Mouse (Mus musculus): ENCODE data around the gene Fgf15. TPM values are rescaled to one million over a fixed set of nuclear protein-coding genes. Genes with fewer than 3 reads are reported as not detected.

Fgf15 gene
- total and polyA plus RNA-seq, 3 experiments = not detected

- no peak overlapping the region for H3K4me3 ChIP-seq
- H3K9ac ChIP-seq (ENCODE audit: low read depth, low read length) = no peak overlapping the region
- intact Hi-C loops (cut with DNase I) = no loop called here
- no peaks in the 10 kb centered on the region for H3K4me1 ChIP-seq (ENCODE audit: control insufficient read depth, insufficient read depth, low read length)
- TF ChIP-seq EP300 (IDR thresholded peaks at IDR 0.05; ENCODE audit: insufficient read depth, low read depth, low read length) (no peak), POLR2A (IDR thresholded peaks at IDR 0.05; ENCODE audit: insufficient read depth, low read depth, low read length) (no peak), CTCF (IDR thresholded peaks at IDR 0.05) (no peak)
- no peak for DNase-seq
- H3K27ac ChIP-seq = no peak overlapping the region
- H3K27me3 ChIP-seq (ENCODE audit: control insufficient read depth, insufficient read depth, low read length) = peaks cover 14% of the 10 kb centered on the region
- no peaks in the 10 kb centered on the region for H3K79me2 ChIP-seq (replicated peaks; ENCODE audit: control insufficient read depth, insufficient read depth, low read length)
- no peaks in the 10 kb centered on the region for H3K36me3 ChIP-seq (ENCODE audit: control insufficient read depth, insufficient read depth, low read length)
- WGBS = 71% methylated on average over 3 of the region's 3 CpGs
Observed at GRCm38 (mm10) chr7:144857826-144858342, 38.4 kb upstream of the Fgf15 start.

- no peak for DNase-seq
- Histone ChIP-seq H3K79me2 (replicated peaks; ENCODE audit: control insufficient read depth, insufficient read depth, low read length) (no peaks in the 10 kb centered on the region), H3K36me3 (ENCODE audit: control insufficient read depth, insufficient read depth, low read length) (no peaks in the 10 kb centered on the region), H3K27ac (no peak overlapping the region), H3K27me3 (ENCODE audit: control insufficient read depth, insufficient read depth, low read length) (peaks cover 15% of the 10 kb centered on the region), H3K4me3 (no peak overlapping the region), H3K4me1 (ENCODE audit: control insufficient read depth, insufficient read depth, low read length) (no peaks in the 10 kb centered on the region), H3K9ac (ENCODE audit: low read depth, low read length) (no peak overlapping the region)
- intact Hi-C loops (cut with DNase I) = no loop called here
- TF ChIP-seq EP300 (IDR thresholded peaks at IDR 0.05; ENCODE audit: insufficient read depth, low read depth, low read length) (no peak), CTCF (IDR thresholded peaks at IDR 0.05) (no peak), POLR2A (IDR thresholded peaks at IDR 0.05; ENCODE audit: insufficient read depth, low read depth, low read length) (no peak)
- WGBS = 93% methylated on average over 1 of the region's 1 CpGs
Observed at GRCm38 (mm10) chr7:144858702-144859101, 37.6 kb upstream of the Fgf15 start.

GRCm38 (mm10) chr7:144861056-144861768 is 35.1 kb upstream of the Fgf15 start:
- intact Hi-C loops (cut with DNase I) = no loop called here
- Histone ChIP-seq H3K79me2 (replicated peaks; ENCODE audit: control insufficient read depth, insufficient read depth, low read length) (no peaks in the 10 kb centered on the region), H3K27ac (no peak overlapping the region), H3K9ac (ENCODE audit: low read depth, low read length) (no peak overlapping the region), H3K4me3 (no peak overlapping the region), H3K36me3 (ENCODE audit: control insufficient read depth, insufficient read depth, low read length) (no peaks in the 10 kb centered on the region), H3K27me3 (ENCODE audit: control insufficient read depth, insufficient read depth, low read length) (peaks cover 18% of the 10 kb centered on the region), H3K4me1 (ENCODE audit: control insufficient read depth, insufficient read depth, low read length) (no peaks in the 10 kb centered on the region)
- 2% methylated on average over 72 of the region's 72 CpGs for WGBS
- TF ChIP-seq CTCF (IDR thresholded peaks at IDR 0.05) = no peak
- TF ChIP-seq POLR2A (IDR thresholded peaks at IDR 0.05; ENCODE audit: insufficient read depth, low read depth, low read length) = no peak
- TF ChIP-seq EP300 (IDR thresholded peaks at IDR 0.05; ENCODE audit: insufficient read depth, low read depth, low read length) = no peak
- DNase-seq = no peak

- H3K9ac ChIP-seq (ENCODE audit: low read depth, low read length) = no peak overlapping the region
- no peak for TF ChIP-seq CTCF (IDR thresholded peaks at IDR 0.05)
- TF ChIP-seq EP300 (IDR thresholded peaks at IDR 0.05; ENCODE audit: insufficient read depth, low read depth, low read length) = no peak
- TF ChIP-seq POLR2A (IDR thresholded peaks at IDR 0.05; ENCODE audit: insufficient read depth, low read depth, low read length) = no peak
- peaks cover 18% of the 10 kb centered on the region for H3K27me3 ChIP-seq (ENCODE audit: control insufficient read depth, insufficient read depth, low read length)
- intact Hi-C loops (cut with DNase I) = no loop called here
- H3K4me3 ChIP-seq = no peak overlapping the region
- no peaks in the 10 kb centered on the region for H3K4me1 ChIP-seq (ENCODE audit: control insufficient read depth, insufficient read depth, low read length)
- no peak overlapping the region for H3K27ac ChIP-seq
- H3K79me2 ChIP-seq (replicated peaks; ENCODE audit: control insufficient read depth, insufficient read depth, low read length) = no peaks in the 10 kb centered on the region
- DNase-seq = no peak
- 1% methylated on average over 28 of the region's 28 CpGs for WGBS
- no peaks in the 10 kb centered on the region for H3K36me3 ChIP-seq (ENCODE audit: control insufficient read depth, insufficient read depth, low read length)
Observed at GRCm38 (mm10) chr7:144861769-144862070, 34.6 kb upstream of the Fgf15 start.

GRCm38 (mm10) chr7:144862126-144862525 is 34.2 kb upstream of the Fgf15 start:
- no peak overlapping the region for H3K9ac ChIP-seq (ENCODE audit: low read depth, low read length)
- no peak for DNase-seq
- H3K79me2 ChIP-seq (replicated peaks; ENCODE audit: control insufficient read depth, insufficient read depth, low read length) = no peaks in the 10 kb centered on the region
- 2% methylated on average over 15 of the region's 15 CpGs for whole genome bisulfite sequencing
- no peak overlapping the region for H3K4me3 ChIP-seq
- TF ChIP-seq EP300 (IDR thresholded peaks at IDR 0.05; ENCODE audit: insufficient read depth, low read depth, low read length) (no peak), POLR2A (IDR thresholded peaks at IDR 0.05; ENCODE audit: insufficient read depth, low read depth, low read length) (no peak), CTCF (IDR thresholded peaks at IDR 0.05) (no peak)
- intact Hi-C loops (cut with DNase I) = no loop called here
- H3K4me1 ChIP-seq (ENCODE audit: control insufficient read depth, insufficient read depth, low read length) = no peaks in the 10 kb centered on the region
- peaks cover 18% of the 10 kb centered on the region for H3K27me3 ChIP-seq (ENCODE audit: control insufficient read depth, insufficient read depth, low read length)
- no peak overlapping the region for H3K27ac ChIP-seq
- H3K36me3 ChIP-seq (ENCODE audit: control insufficient read depth, insufficient read depth, low read length) = no peaks in the 10 kb centered on the region

GRCm38 (mm10) chr7:144862712-144863111 is 33.6 kb upstream of the Fgf15 start:
- no peak overlapping the region for H3K27ac ChIP-seq
- H3K9ac ChIP-seq (ENCODE audit: low read depth, low read length) = no peak overlapping the region
- 6% methylated on average over 18 of the region's 18 CpGs for WGBS
- H3K27me3 ChIP-seq (ENCODE audit: control insufficient read depth, insufficient read depth, low read length) = peaks cover 18% of the 10 kb centered on the region
- H3K4me3 ChIP-seq = no peak overlapping the region
- no peak for TF ChIP-seq POLR2A (IDR thresholded peaks at IDR 0.05; ENCODE audit: insufficient read depth, low read depth, low read length)
- TF ChIP-seq EP300 (IDR thresholded peaks at IDR 0.05; ENCODE audit: insufficient read depth, low read depth, low read length) = no peak
- H3K36me3 ChIP-seq (ENCODE audit: control insufficient read depth, insufficient read depth, low read length) = no peaks in the 10 kb centered on the region
- no peak for DNase-seq
- intact Hi-C loops (cut with DNase I) = no loop called here
- no peaks in the 10 kb centered on the region for H3K79me2 ChIP-seq (replicated peaks; ENCODE audit: control insufficient read depth, insufficient read depth, low read length)
- no peaks in the 10 kb centered on the region for H3K4me1 ChIP-seq (ENCODE audit: control insufficient read depth, insufficient read depth, low read length)
